In genomic region chr13:98547223-98547622, GRCm38 (mm10) we compare ENCODE assay signal across 29 mouse cellular contexts. TPM values are rescaled to one million over a fixed set of nuclear protein-coding genes. Genes with fewer than 3 reads are reported as not detected.
DNase-seq lines count a peak whose midpoint lies in the region; ATAC-seq and TF ChIP-seq lines count a peak whose summit lies in the region.
"Had no signal": no experiment of that assay in that cellular context is flagged by ENCODE, and none has a peak within 500 bp of the region (broad histone marks: within the 10 kb centered on the region; RNA-seq: fewer than 3 reads in every experiment).

No protein-coding gene starts in this region.

- no peak overlapping the region for H3K4me2 ChIP-seq in kidney, postnatal 0 days (ENCODE audit: low read length)
- H3K4me2 ChIP-seq in lung, postnatal 0 days (replicated peaks; ENCODE audit: low read depth, low read length) = no peak overlapping the region
- H3K4me2 ChIP-seq: embryonic facial prominence, embryonic 12.5 days; forebrain, embryonic 13.5 days; heart, embryonic 12.5 days; heart, embryonic 15.5 days; hindbrain, embryonic 14.5 days had no signal

- peak; percentile 68; the same call in 1 of the 2 replicates for ATAC-seq in kidney, postnatal 0 days (replicated peaks; ENCODE audit: low FRiP score, low read depth)
- ATAC-seq in lung, postnatal 0 days = no peak
- ATAC-seq: forebrain, embryonic 13.5 days; forebrain, postnatal 0 days; hindbrain, postnatal 0 days; inflammation-experienced regulatory T-cells, adult 6 months; intestine, embryonic 16.5 days; Patski had no signal

- no peak overlapping the region for H3K9ac ChIP-seq in kidney, postnatal 0 days (ENCODE audit: low read depth, low read length)
- no peak overlapping the region for H3K9ac ChIP-seq in lung, postnatal 0 days (replicated peaks; ENCODE audit: low read depth)
- H3K9ac ChIP-seq: embryonic facial prominence, embryonic 12.5 days; forebrain, embryonic 13.5 days; forebrain, postnatal 0 days; heart, embryonic 12.5 days; heart, embryonic 15.5 days; hindbrain, embryonic 14.5 days had no signal

- no peak overlapping the region for H3K27ac ChIP-seq in kidney, postnatal 0 days
- no peak overlapping the region for H3K27ac ChIP-seq in kidney, adult 2 months (ENCODE audit: insufficient read depth, low read depth, low read length)
- no peak overlapping the region for H3K27ac ChIP-seq in lung, postnatal 0 days (ENCODE audit: low read length)
- H3K27ac ChIP-seq: embryonic facial prominence, embryonic 12.5 days; forebrain, embryonic 10.5 days; forebrain, embryonic 13.5 days; gastrocnemius, adult 2 months; heart, adult 2 months; heart, embryonic 15.5 days; hindbrain, embryonic 14.5 days; hindbrain, postnatal 0 days had no signal

- DNase-seq in heart, adult 11 months = peak; percentile 78
- DNase-seq in heart, postnatal 10 days = no peak
- no peak for DNase-seq in kidney, postnatal 0 days (ENCODE audit: low spot score)
- DNase-seq in kidney, adult 2 months = no peak
- DNase-seq in 3134 (ENCODE audit: extremely low read depth, insufficient read length, low spot score) (peak; percentile 38), NIH3T3 (ENCODE audit: low read depth) (peak; percentile 27)
- no peak for DNase-seq in layer of hippocampus, postnatal 10 days (ENCODE audit: low spot score in 2 of 2)
- no peak for DNase-seq in lung, postnatal 0 days (ENCODE audit: low spot score)
- DNase-seq: adrenal gland, postnatal 10 days; cerebellum, adult 18-20 months; cerebellum, adult 9-10 months; cerebellum, postnatal 14 days; forebrain, postnatal 0 days; gastrocnemius, adult 2 months; gastrocnemius, postnatal 25 days; heart, adult 2 months; heart, postnatal 14 days; heart, postnatal 4 days had no signal

- intact Hi-C loops in heart, postnatal 10 days (cut with DNase I) = no loop called here

- no peak overlapping the region for H3K4me3 ChIP-seq in kidney, postnatal 0 days (replicated peaks; ENCODE audit: low read depth, low read length)
- H3K4me3 ChIP-seq in kidney, adult 2 months (ENCODE audit: insufficient read depth, low read depth, low read length) = no peak overlapping the region
- no peak overlapping the region for H3K4me3 ChIP-seq in lung, postnatal 0 days (ENCODE audit: low read depth, low read length)
- H3K4me3 ChIP-seq: embryonic facial prominence, embryonic 12.5 days; forebrain, embryonic 10.5 days; forebrain, embryonic 13.5 days; gastrocnemius, adult 2 months; heart, adult 2 months; heart, embryonic 12.5 days; heart, embryonic 15.5 days had no signal

- no peaks in the 10 kb centered on the region; the same call in 1 of the 2 replicates for H3K27me3 ChIP-seq in kidney, postnatal 0 days (ENCODE audit: insufficient read depth, low read length)
- no peaks in the 10 kb centered on the region for H3K27me3 ChIP-seq in kidney, adult 2 months (replicated peaks; ENCODE audit: control insufficient read depth, insufficient read depth, low read length)
- no peaks in the 10 kb centered on the region for H3K27me3 ChIP-seq in lung, postnatal 0 days (replicated peaks; ENCODE audit: insufficient read depth, low read length)
- H3K27me3 ChIP-seq: embryonic facial prominence, embryonic 12.5 days; heart, embryonic 12.5 days; Patski had no signal

- no peaks in the 10 kb centered on the region for H3K9me3 ChIP-seq in kidney, postnatal 0 days (replicated peaks; ENCODE audit: low read length)
- no peaks in the 10 kb centered on the region for H3K9me3 ChIP-seq in lung, postnatal 0 days (ENCODE audit: low read length)
- H3K9me3 ChIP-seq: embryonic facial prominence, embryonic 12.5 days; forebrain, embryonic 10.5 days; forebrain, embryonic 13.5 days; heart, embryonic 15.5 days had no signal

- WGBS in kidney, postnatal 0 days = 79% methylated on average over 5 of the region's 5 CpGs
- WGBS in kidney, adult 2 months = 70% methylated on average over 5 of the region's 5 CpGs
- WGBS in lung, postnatal 0 days = 69% methylated on average over 5 of the region's 5 CpGs

- no peaks in the 10 kb centered on the region for H3K4me1 ChIP-seq in kidney, postnatal 0 days (replicated peaks; ENCODE audit: insufficient read depth, low read length)
- no peaks in the 10 kb centered on the region for H3K4me1 ChIP-seq in kidney, adult 2 months (ENCODE audit: control insufficient read depth, insufficient read depth, low read length)
- no peaks in the 10 kb centered on the region for H3K4me1 ChIP-seq in lung, postnatal 0 days (ENCODE audit: insufficient read depth, low read depth, low read length)
- H3K4me1 ChIP-seq: heart, embryonic 12.5 days; heart, embryonic 15.5 days had no signal

- H3K36me3 ChIP-seq in kidney, postnatal 0 days (ENCODE audit: insufficient read depth, low read length) = no peaks in the 10 kb centered on the region
- no peaks in the 10 kb centered on the region for H3K36me3 ChIP-seq in kidney, adult 2 months (ENCODE audit: control insufficient read depth, insufficient read depth, low read length)
- no peaks in the 10 kb centered on the region for H3K36me3 ChIP-seq in lung, postnatal 0 days (ENCODE audit: insufficient read depth, low read length)
- H3K36me3 ChIP-seq: embryonic facial prominence, embryonic 12.5 days; forebrain, embryonic 10.5 days; heart, embryonic 12.5 days; heart, embryonic 15.5 days had no signal

- no peak for TF ChIP-seq EP300 in lung, postnatal 0 days (IDR thresholded peaks at IDR 0.05)

- TF ChIP-seq POLR2A in kidney, adult 2 months (IDR thresholded peaks at IDR 0.05; ENCODE audit: low read depth, low read length) = no peak

- TF ChIP-seq CTCF in kidney, postnatal 0 days (IDR thresholded peaks at IDR 0.05; ENCODE audit: low read depth) = no peak
- no peak for TF ChIP-seq CTCF in kidney, adult 2 months (conservative IDR thresholded peaks at IDR 0.05; ENCODE audit: insufficient read depth, insufficient read length, low read depth, low read length)
- no peak for TF ChIP-seq CTCF in lung, postnatal 0 days (IDR thresholded peaks at IDR 0.05)

RNA-seq across cellular contexts. Expression of gene Gm10320, which starts 55.4 kb away (rescaled TPM):
- not detected for total RNA-seq in heart, postnatal 10 days (2021)
- 1.8 and 2.1 TPM in 2 replicates for polyA plus RNA-seq in kidney, postnatal 0 days (2015; fragmentation: Nextera tagmentation; extraction: Ambion mirVana)
- polyA plus RNA-seq in kidney, adult 2 months (2012; rRNA removed) = 1.1 and 2.0 TPM in 2 replicates
- total RNA-seq in layer of hippocampus, postnatal 10 days (2021) = not detected
- polyA plus RNA-seq in lung, postnatal 0 days (2015; fragmentation: Nextera tagmentation; extraction: Ambion mirVana) = 1.3 and 2.0 TPM in 2 replicates
- total RNA-seq: adrenal gland, adult 18-20 months; forebrain, postnatal 0 days; gastrocnemius, adult 2 months; gastrocnemius, postnatal 25 days; heart, adult 2 months; heart, postnatal 14 days; heart, postnatal 4 days had no signal

Comparison
In these comparisons a context has a peak if more than half of its experiments do, and no peak if none do; other contexts are left out.
1. DNase-seq: peak in heart, adult 11 months (single experiment), 3134 (single experiment) and NIH3T3 (single experiment); none in heart, postnatal 10 days (0 of 2), kidney, postnatal 0 days (single experiment), kidney, adult 2 months (single experiment), layer of hippocampus, postnatal 10 days (0 of 2) and lung, postnatal 0 days (single experiment).